Mouse (Mus musculus) gastrocnemius, postnatal 10 days (tissue): Measurements from ENCODE around the gene Ltbr. TPM values are rescaled to one million over a fixed set of nuclear protein-coding genes. Genes with fewer than 3 reads are reported as not detected.
A peak's percentile ranks its signal among the peaks of the same experiment; 100 is the strongest.
"Not testable (repeated sequence)": the region's sequence is repeated elsewhere in the genome, so short reads cannot be mapped to it uniquely, and the experiment has no call there.

Source experiments
- DNase-seq: peaks from one replicate; pipeline ENCODE4 v3.0.0; 2021; ENCODE audit warnings: mixed read lengths
- total RNA-seq, 2 experiments: library from RNA; stranded (reverse); gene quantifications; 2 replicates each; pipeline ENCODE4 v1.2.3; 2021

Ltbr gene
- total RNA-seq, 2 experiments from 2014 or later: 34.0 to 36.1 TPM

DNA sequence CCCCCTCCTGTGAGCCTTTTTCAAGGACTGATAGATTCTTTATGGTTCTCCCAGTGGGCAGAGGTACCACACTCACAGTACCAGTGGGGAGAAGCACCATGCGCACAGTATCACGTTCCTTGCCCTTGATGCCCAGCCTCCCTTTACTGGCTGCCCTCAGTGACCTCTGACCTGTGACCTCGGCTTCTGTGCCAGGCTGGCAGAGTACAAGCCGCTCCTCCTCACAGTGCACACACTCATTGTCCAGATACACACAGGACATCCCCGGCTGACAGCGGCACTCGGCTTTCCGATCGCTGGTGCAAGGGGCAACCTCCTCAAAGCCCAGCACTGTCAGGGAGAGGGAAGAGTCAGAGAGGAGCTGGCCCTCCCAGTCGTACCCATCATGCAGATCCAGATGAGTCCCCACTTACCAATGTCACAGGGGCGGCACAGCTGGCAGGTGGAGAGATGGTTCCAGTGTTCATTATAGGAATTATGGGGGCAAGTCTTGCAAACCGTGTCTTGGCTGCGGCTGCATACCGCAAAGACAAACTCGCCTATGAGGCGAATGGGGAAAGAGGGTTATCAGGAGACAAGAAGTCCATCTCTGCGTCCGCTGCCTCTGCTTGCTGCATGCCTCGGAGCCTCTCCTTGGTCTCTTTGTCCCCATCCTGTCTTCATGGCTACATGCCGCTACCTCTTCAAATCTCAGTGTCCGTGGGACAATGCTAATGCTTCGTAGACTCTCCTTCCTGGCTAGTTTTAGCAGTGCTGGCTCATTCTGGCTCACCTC lies 917 bp downstream of the Ltbr start:
- no peak for DNase-seq

DNA sequence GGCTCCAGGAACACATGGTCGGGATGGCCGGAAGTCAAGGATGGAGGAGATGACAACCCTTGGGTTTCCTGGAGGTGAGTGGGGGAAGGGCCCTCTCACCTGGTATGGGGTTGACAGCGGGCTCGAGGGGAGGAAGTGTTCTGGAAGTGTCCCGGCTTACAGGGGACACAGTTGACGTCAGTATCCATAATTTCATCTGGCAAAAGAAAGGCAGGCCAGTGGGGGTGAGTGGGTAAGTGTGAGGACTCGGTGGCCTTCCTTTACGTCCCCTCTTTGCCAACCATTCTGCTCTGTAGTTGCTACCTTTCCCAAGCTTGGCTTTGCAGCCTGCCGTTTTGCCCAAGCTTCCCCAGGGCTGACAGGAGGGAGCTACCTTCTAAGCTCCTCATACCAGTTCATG lies 1.5 kb downstream of the Ltbr start:
- DNase-seq: no peak

DNA sequence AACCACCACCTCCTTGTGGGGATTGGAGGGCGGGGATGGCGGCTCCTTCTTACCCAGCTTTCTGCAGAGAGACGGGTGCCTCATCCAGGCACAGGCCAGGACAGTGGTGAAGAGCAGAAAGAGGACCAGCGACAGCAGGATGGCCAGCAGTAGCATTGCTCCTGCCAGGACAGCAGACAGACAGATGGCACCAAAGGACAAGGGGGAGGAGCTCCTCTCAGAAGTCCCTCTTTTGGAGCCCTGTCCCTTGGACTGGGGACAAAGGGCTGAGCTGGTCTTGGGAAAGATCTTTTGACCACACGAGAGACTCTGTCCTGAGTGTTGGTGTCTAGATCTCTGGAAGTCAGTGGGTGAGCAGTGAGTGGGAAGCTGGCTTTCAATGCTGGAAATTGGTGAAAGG lies 4.3 kb downstream of the Ltbr start:
- no peak for DNase-seq

DNA sequence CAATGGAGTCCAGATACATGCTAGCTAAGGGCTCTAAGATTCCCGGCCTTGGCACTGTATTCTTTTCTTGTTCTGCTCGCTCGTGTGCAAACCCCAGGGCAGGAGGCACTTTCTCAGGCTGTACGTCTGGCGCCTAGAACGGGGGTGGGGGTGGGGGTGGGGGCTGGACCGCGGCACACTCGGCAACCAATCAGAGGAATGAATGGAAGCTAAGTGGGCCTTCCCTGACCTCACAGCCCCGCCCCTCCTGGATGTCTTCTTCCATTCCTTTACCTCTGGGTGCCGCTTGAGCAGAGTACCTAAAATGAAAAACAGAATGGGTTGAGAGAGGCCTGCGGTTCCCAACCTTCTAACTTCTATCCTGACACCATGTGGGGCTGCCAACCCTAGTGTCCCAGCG lies 4.8 kb downstream of the Ltbr start:
- no peak for DNase-seq

DNA sequence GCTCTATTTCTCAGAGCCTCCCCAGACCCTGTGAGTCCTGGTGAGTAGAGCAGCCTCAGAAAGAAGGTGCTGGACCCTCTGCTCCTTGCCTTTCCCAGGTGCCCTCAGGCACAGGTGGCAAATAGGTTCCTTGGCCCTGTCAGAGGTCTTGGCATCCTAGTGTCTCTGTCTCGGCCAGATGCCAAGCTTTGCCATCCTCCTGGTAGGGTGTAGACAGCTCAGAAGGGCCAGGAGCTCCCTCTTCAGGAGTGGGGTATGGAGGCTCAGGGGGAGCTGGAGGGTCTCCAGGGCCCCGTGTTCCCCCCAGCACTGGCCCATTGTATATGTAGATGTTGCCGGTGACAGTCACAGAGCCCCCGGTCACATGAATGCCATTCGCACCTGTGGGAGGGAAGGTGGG lies 6.6 kb downstream of the Ltbr start:
- no peak for DNase-seq

DNA sequence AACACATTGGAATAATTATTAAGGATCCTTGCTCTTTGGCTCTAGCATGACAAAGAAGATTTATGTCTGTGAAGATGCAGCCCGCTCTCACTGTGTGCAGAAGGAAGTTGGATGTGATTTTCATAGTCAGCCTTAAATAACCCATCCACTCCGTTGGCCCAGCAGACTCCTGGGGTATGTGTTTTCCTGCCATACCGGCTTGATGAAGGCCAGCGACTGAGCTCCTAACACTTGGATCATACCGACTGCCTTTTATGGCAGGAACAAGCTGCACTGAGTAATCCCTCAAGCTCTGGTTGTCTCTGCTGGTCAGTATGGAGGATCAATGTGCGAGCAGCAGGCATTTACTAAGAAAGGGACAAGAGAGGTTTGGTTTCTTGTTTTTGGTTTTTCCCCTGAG lies 8.2 kb downstream of the Ltbr start:
- DNase-seq: no peak

DNA sequence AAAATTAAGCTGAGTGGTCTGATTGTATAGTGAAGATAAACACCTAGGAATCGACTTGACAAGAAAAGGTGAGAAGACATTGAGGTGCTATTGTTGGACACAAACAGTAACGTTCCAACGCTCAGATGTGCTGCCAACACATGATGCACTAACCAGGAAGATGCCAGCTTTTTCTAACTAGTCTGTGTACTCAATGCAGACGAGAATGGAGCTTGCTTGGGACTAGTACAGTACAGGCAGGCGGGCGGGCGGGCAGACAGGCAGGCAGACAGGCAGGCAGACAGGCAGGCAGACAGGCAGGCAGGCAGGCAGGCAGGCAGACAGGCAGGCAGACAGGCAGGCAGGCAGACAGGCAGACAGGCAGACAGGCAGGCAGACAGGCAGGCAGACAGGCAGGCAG lies 9.3 kb downstream of the Ltbr start:
- not testable (repeated sequence) for DNase-seq

DNA sequence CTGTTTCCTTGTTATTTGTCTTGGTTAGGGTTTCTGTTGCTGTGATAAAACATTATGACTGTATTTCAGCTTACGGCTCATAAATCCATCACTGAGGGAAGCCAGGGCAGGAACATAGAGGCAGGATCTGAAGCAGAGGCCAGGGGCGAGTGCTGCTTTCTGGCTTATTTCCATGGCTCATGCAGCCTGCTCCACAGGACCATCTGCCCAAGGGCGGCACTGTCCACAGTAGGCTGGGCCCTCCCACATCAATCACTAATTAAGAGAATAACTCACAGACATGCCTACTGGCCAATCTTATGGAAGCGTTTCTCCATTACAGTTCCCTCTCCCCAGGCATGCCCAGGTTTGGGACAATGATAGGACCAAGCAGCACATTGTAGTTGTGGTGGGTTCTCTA lies 10.4 kb downstream of the Ltbr start:
- no peak for DNase-seq

DNA sequence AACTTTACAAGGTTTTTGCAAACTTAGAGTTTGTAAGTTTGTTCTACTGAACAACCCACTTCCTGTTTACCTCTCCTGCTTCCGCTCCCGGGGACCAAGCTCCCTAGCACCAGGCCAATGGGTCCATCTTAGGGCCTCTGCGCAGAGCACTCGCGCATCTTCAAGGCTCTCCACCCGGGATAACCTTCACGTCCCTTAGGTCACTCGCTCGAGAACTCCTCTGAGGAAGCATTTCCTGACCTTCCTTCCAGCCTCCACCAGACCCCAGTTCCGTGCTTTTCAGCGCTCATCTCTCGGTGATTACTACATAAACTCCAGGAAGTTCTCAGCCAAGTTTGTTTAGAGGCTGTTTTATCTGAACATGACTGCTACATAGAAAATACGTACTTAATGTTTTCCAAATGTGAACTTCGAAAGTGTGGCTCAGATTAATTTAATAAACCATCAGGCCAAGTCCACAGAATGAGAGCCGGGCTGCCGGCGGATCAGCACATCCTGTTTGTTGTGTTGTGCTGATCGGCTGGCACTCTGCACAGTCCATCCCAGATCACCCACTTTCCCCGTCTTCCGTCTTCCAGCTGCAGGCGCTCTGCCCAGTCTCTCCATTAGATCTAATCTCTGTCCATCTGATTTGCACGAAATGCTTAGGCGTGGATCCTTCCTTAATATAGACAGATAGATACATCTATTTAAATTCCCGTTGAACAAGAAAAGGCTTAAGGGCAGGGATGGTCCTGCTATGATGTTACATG lies 11.3 kb downstream of the Ltbr start:
- DNase-seq: no peak

DNA sequence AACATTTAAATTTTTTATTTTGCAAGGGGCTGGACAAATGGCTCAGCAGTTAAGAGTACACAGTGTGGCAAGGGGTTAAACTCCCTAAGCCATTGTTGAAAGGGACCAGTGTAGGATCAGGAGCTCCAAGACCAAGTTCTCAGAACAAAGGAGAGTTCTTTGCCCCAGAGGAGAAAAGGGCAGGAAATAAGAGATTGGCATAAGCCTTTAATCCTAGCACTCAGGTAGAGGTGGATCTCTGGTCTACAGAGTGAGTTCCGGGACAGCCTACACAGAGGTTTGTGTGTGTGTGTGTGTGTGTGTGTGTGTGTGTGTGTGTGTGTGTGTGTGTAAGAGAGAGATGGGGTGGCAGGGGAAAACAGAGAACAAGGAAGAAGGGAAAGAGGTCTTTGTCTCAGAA lies 12.7 kb downstream of the Ltbr start:
- no peak for DNase-seq

DNA sequence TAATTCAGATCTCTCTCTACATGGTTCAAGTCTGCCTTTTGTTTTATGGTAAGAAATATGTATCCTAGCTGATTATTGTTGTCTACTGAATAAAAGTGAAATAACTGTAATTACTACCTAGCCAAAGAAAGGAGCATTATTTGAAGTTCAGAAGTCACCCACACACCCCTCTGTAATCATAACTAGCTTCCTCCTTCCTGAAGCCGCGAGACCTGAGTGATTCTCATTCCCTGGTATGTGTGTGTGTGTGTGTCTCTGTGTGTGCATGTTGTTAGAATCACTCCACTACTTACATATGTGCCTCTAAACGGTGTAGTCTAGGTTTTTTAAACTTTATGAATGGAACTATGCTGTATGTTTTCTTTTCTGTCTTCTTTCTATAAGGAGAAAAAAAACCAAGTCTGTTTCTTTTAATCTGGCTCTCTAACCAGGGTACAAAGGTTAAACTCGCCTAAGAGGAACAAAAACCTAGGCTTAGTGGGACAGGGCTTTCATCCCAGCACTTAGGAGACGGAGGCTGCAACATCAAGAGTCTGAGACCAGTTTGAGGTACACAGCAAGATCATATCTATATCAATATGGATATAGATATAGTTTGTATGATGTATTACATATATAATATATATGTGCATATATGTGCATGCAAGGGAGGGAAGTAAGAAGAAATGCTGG lies 16.4 kb downstream of the Ltbr start:
- DNase-seq: no peak

DNA sequence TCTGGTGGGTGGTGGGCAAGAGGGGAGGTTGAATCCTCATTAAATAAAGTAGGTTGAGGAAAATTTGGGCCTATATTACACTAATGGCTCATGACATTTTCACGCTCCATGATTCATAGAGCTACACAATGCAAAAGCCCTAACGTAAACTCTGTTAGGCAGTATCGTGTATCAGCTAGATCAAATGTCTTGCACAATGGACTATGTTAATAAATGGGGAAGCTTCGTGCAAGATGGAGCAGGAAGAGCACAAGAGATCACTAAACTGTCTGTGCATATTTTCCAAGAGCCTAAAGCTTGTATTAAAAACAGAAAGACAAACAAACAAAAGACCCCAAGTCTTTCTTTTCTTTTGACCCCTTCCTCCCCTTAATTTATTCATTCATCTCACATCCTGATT lies 19.6 kb downstream of the Ltbr start:
- no peak for DNase-seq

DNA sequence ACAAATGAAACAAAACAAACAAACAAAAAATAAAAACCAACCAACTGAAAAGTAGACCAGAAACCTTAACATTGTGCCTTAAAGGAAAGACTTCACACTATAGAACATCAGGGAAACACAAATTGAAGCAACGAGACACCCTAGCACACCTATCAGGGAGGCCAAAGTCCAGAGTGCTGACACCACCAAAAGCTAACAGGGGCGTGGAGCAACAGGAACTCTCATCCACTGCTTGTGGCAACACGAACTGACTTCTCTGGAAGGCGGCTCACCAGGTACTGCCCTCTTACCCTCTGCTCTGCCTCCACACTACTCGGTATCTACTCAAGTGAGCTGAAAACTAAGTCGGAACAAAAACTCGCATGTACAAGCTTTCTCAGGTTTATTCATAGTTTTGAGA lies 21.4 kb downstream of the Ltbr start:
- DNase-seq: no peak

DNA sequence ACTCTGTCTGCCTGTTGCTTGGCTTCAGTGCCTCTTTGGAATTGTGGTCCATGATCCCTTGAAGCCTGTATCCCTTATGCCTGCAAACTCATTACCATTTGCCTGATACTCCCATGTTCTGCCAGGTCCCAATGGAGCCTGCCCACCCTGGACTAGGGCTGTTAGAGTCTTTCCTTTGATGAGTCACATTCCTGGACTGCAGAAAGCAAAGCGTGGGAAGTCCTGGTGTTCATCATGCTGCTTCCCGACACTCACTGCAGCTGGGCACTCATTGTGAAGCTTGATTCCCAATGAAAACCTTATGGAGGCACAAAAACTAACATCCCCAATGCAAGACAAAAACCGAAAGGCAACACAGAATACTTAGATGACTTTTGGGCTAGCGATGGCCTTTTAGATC lies 22.4 kb downstream of the Ltbr start:
- no peak for DNase-seq

DNA sequence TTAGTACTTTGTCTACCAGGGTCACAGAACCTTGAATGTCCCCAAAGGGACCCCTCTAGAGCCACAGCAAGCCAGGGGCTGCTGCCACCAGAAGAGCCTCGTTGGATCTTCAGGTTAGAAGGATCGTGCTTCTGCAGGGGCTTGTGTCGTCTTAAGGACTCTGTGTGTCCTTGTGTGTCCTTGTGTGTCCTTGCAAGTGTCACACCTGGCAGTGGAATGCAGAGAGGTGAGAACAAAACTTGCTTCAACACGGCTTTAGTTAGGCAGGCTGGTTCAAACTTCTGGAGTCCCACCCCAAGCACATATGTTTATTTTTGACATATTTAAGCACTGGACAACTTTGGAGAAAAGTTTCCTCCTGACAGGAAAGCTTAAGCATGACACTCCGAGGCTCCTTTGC lies 25.0 kb downstream of the Ltbr start:
- DNase-seq: no peak

DNA sequence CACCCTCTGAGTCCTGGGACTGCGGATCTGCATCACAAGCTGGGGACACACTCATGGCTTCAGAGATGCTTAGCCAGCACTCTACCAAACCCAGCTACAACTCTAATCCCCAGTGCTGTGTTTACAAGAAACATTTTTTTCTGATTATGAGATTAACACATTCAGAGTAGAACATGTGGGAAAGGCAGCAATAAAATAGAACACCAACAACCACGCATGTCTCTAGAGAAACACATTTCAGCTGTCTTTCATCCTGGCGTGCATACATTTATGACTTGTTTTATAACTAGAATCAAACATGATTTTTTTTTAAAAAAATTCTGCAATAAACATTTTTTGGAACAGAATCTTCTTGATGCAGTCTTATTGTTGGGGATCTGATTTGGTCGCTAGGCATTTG lies 26.7 kb downstream of the Ltbr start:
- DNase-seq: no peak

DNA sequence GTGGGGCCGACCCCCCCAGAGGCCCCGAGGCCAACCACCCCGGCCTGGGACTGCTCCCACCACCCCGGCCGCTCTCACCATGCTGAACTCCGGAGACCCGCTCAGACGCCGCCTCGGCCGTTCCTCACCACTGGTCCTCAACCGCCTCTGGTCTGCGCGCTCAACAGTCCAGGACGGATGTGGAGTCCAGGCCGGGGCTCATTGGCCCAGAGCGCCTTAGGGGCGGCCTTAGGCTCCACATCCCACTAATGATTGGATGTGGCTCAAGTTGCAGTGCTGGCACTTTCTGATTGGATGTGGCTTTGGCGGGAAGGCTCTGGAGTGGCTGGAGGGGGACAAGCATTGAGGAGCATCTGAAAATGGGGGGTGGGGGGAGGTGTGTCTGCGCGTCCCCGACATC lies 27.8 kb downstream of the Ltbr start, which contains the start of gene Tuba3a:
Gene Tuba3a (minus strand): TSS at position 153 of the 400 bp plus-strand sequence.
- DNase-seq: no peak

DNA sequence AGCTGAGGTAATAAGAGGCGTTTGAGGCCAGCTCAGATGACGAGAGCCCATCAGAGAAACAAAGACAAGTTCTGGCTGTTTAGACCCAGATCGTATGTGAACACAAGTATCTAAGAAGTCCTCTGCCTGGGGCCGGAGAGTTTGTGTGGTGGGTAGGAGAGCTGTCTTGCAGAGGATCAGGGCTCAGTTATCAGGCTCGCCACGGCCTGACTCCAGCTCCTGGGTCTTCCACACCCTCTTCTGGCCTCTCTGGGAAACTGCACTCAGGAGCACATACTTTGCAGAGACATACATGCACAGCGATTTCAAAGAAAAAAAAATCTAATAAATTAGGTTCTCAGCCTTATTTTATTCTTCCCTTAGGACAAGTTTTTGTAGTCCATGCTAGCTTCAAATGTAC lies 28.9 kb downstream of the Ltbr start:
- DNase-seq: no peak

DNA sequence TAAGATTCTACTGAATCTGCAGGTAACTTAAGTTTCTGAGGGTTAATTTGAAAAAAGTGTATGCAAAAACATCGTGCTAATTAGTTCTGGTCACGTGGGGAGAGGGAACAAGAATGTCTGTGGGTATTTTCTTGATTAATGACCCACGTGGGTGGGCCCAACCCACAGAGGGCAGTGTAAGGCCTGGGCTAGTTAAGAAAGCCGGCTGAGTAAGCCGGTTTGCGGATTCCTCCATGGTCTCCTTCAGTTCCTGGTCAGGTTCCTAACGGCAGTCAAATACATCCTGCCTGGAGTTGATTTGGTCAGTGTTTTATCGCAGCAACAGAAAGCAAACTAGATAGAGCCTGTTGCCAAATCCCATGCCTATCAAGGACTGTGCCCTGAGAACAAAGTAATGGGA lies 29.4 kb downstream of the Ltbr start:
- DNase-seq: no peak

DNA sequence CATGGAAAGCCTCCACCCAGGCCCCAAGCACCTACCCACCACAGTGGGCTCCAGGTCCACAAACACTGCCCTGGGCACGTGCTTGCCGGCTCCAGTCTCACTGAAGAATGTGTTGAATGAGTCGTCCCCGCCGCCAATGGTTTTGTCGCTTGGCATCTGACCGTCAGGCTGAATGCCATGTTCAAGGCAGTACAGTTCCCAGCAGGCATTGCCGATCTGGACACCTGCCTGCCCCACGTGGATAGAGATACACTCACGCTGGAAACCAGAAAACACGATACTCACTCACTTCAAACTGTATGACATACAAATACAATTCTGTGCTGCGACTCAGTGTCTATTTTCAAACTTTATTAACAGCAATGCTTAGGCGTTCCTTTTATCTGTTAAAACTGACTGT lies 31.0 kb downstream of the Ltbr start:
- DNase-seq: not testable (repeated sequence)

DNA sequence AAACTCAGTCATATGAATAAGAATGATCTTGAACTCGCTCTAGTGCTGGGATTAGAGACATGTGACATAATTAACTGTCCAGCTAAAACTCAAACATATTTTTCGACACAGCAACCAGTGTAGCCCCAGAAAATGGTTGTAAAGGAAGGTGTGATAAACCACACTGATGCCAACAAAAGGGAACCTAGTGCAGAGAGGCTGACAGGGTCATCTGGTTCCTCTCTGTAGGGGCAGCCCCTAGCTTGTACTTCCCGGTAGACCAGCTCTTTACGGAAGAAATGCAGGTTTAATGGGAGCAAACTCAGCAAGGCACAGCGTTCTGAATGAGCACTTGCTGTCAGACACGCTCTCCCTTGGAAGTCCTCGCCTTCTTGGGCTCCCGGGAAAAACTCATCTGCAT lies 34.0 kb downstream of the Ltbr start:
- no peak for DNase-seq

DNA sequence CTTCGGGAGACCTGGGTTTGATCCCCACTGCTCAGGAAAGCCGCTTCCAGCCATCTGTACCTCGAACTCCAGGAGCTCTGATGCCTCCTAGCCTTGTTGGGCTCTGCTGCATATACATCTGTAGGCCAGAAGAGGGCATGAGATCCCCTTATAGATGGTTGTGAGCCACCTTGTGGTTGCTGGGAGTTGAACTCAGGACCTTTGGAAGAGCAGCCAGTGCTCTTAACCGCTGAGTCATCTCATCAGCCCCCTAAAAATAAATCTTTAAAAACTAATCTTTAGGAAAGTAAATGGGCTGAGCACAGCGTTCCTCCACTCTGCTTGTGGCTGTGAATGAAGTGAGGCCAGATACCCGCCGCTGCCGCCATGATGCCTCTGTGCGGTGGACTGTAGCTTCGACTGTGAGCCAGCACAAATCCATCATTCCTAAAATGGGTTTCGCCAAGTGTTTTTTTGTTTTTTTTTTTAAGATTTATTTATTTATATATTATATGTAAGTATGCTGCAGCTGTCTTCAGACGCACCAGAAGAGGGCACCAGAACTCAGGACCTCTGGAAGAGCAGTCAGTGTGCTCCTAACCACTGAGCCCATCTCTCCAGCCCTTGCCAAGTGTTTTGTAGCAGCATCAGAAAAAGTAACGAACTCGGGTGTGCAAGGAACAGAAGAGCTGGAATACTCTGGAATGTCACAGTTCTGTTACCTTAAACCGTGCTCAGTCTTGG lies 38.7 kb downstream of the Ltbr start:
- DNase-seq: peak; percentile 29
